In genomic region chr7:79576659-79577058, GRCm38 (mm10) we compare ENCODE assay signal across 8 mouse cellular contexts. TPM values are rescaled to one million over a fixed set of nuclear protein-coding genes. Genes with fewer than 3 reads are reported as not detected.
DNase-seq lines count a peak whose midpoint lies in the region; ATAC-seq and TF ChIP-seq lines count a peak whose summit lies in the region.

No protein-coding gene starts in this region.

- H3K27ac ChIP-seq in liver, adult 2 months (replicated peaks; ENCODE audit: insufficient read depth, low read depth, low read length) = no peak overlapping the region
- no peak overlapping the region for H3K27ac ChIP-seq in liver, embryonic 11.5 days (ENCODE audit: low read depth, low read length)
- H3K27ac ChIP-seq in cortical plate, adult 2 months (ENCODE audit: insufficient read depth, low read length) = no peak overlapping the region
- H3K27ac ChIP-seq in liver, embryonic 14.5 days = no peak overlapping the region
- H3K27ac ChIP-seq in neural tube, embryonic 15.5 days (replicated peaks) = peak overlapping the region; percentile 87

- TF ChIP-seq CTCF in liver, adult 2 months (IDR thresholded peaks at IDR 0.05; ENCODE audit: low read depth, low read length) = peak; percentile 63
- peak; percentile 56 for TF ChIP-seq CTCF in cortical plate, adult 2 months (IDR thresholded peaks at IDR 0.05; ENCODE audit: extremely low read depth, insufficient read depth, low read length)
- peak; percentile 74 for TF ChIP-seq CTCF in liver, embryonic 14.5 days (IDR thresholded peaks at IDR 0.05; ENCODE audit: low read depth)

- H3K4me3 ChIP-seq in liver, adult 2 months (ENCODE audit: insufficient read depth, low read depth, low read length) = no peak overlapping the region
- H3K4me3 ChIP-seq in liver, embryonic 11.5 days (ENCODE audit: low read depth, low read length) = no peak overlapping the region
- no peak overlapping the region for H3K4me3 ChIP-seq in cortical plate, adult 2 months (ENCODE audit: insufficient read depth, low read length)
- no peak overlapping the region for H3K4me3 ChIP-seq in liver, embryonic 14.5 days (ENCODE audit: insufficient read depth in 1 of 2, low read depth in 2 of 2, low read length in 2 of 2)
- H3K4me3 ChIP-seq in neural tube, embryonic 15.5 days (replicated peaks) = no peak overlapping the region

- 19% methylated on average over 5 of the region's 5 CpGs for WGBS in liver, adult 2 months
- 7% methylated on average over 5 of the region's 5 CpGs for whole genome bisulfite sequencing in liver, embryonic 11.5 days
- WGBS in liver, embryonic 14.5 days (ENCODE audit: insufficient replicate concordance) = 6% methylated on average over 5 of the region's 5 CpGs
- 12% methylated on average over 5 of the region's 5 CpGs for WGBS in neural tube, embryonic 15.5 days

- intact Hi-C loops in heart, postnatal 36 days (cut with DNase I) = no loop called here

- H3K36me3 ChIP-seq in liver, adult 2 months (ENCODE audit: control insufficient read depth, insufficient read depth, low read length) = no peaks in the 10 kb centered on the region
- no peaks in the 10 kb centered on the region for H3K36me3 ChIP-seq in liver, embryonic 11.5 days (ENCODE audit: control insufficient read depth, insufficient read depth, low read length)
- no peaks in the 10 kb centered on the region for H3K36me3 ChIP-seq in liver, embryonic 14.5 days (replicated peaks; ENCODE audit: control insufficient read depth, insufficient read depth, low read depth)
- H3K36me3 ChIP-seq in neural tube, embryonic 15.5 days = no peaks in the 10 kb centered on the region

- no peaks in the 10 kb centered on the region for H3K79me2 ChIP-seq in liver, adult 2 months (ENCODE audit: control insufficient read depth, insufficient read depth, low read length)

- no peak overlapping the region for H3K4me2 ChIP-seq in liver, embryonic 11.5 days
- no peak overlapping the region for H3K4me2 ChIP-seq in liver, embryonic 14.5 days (ENCODE audit: low read depth)
- no peak overlapping the region for H3K4me2 ChIP-seq in neural tube, embryonic 15.5 days

- H3K27me3 ChIP-seq in liver, adult 2 months (ENCODE audit: control insufficient read depth, insufficient read depth, low read length) = peaks cover 12% of the 10 kb centered on the region; the same call in 1 of the 2 replicates
- peaks cover 74% of the 10 kb centered on the region for H3K27me3 ChIP-seq in liver, embryonic 11.5 days (replicated peaks; ENCODE audit: control insufficient read depth, insufficient read depth, low read length)
- peaks cover 19% of the 10 kb centered on the region for H3K27me3 ChIP-seq in liver, embryonic 14.5 days (ENCODE audit: control insufficient read depth, insufficient read depth, low read length)
- no peaks in the 10 kb centered on the region for H3K27me3 ChIP-seq in neural tube, embryonic 15.5 days (replicated peaks)

- no peak for TF ChIP-seq POLR2A in liver, adult 2 months (IDR thresholded peaks at IDR 0.05; ENCODE audit: extremely low read depth, insufficient read depth, low read length)
- no peak for TF ChIP-seq POLR2A in cortical plate, adult 2 months (IDR thresholded peaks at IDR 0.05; ENCODE audit: extremely low read depth, insufficient read depth, low read length)

- ATAC-seq in liver, embryonic 11.5 days (replicated peaks; ENCODE audit: low FRiP score) = no peak
- no peak for ATAC-seq in liver, embryonic 14.5 days (ENCODE audit: insufficient read depth)
- no peak for ATAC-seq in neural tube, embryonic 15.5 days (ENCODE audit: low FRiP score)
- no peak for ATAC-seq in megakaryocyte-erythroid progenitor cell, adult 5-6 weeks (replicated peaks; ENCODE audit: low FRiP score, low TSS enrichment, poor library complexity, severe bottlenecking)

- no peak for TF ChIP-seq EP300 in liver, embryonic 14.5 days (IDR thresholded peaks at IDR 0.05; ENCODE audit: low read depth)

- H3K4me1 ChIP-seq in liver, adult 2 months (ENCODE audit: control insufficient read depth, insufficient read depth, low read length) = no peaks in the 10 kb centered on the region
- H3K4me1 ChIP-seq in liver, embryonic 11.5 days (replicated peaks; ENCODE audit: control insufficient read depth, insufficient read depth, low read length) = peaks cover 9% of the 10 kb centered on the region
- 0 out of 2 replicates have a peak, but pooled peaks cover 5% of the 10 kb centered on the region for H3K4me1 ChIP-seq in cortical plate, adult 2 months (ENCODE audit: control insufficient read depth, insufficient read depth, low read length)
- H3K4me1 ChIP-seq in liver, embryonic 14.5 days (replicated peaks; ENCODE audit: control insufficient read depth in 2 of 2, insufficient read depth in 2 of 2, low read length in 1 of 2) = peaks cover 0 to 3% of the 10 kb centered on the region in 2 experiments; a peak in 1 of 4 replicates
- peaks cover 30% of the 10 kb centered on the region for H3K4me1 ChIP-seq in neural tube, embryonic 15.5 days

- no peaks in the 10 kb centered on the region for H3K9me3 ChIP-seq in liver, embryonic 11.5 days (ENCODE audit: control insufficient read depth, low read length)
- no peaks in the 10 kb centered on the region for H3K9me3 ChIP-seq in liver, embryonic 14.5 days (ENCODE audit: control insufficient read depth, low read length)
- no peaks in the 10 kb centered on the region for H3K9me3 ChIP-seq in neural tube, embryonic 15.5 days (replicated peaks)

- no peak overlapping the region for H3K9ac ChIP-seq in liver, adult 2 months (ENCODE audit: low read depth, low read length)
- H3K9ac ChIP-seq in liver, embryonic 11.5 days (ENCODE audit: low read depth, low read length) = no peak overlapping the region
- H3K9ac ChIP-seq in liver, embryonic 14.5 days (replicated peaks) = no peak overlapping the region
- H3K9ac ChIP-seq in neural tube, embryonic 15.5 days (replicated peaks) = no peak overlapping the region

- peak; percentile 43 for DNase-seq in liver, adult 2 months (ENCODE audit: extremely low read depth, low read depth, low spot score)
- no peak for DNase-seq in liver, embryonic 11.5 days (ENCODE audit: low spot score)
- DNase-seq in adrenal gland, adult (ENCODE audit: inconsistent age in 2 of 2, low spot score in 1 of 2) = peak; percentile 56 to 80
- peak; percentile 43 to 56 for DNase-seq in heart, postnatal 36 days
- DNase-seq in liver, embryonic 14.5 days (ENCODE audit: low read depth in 3 of 3, low spot score in 3 of 3) = peak in 2 of 3 experiments; percentile 20 to 29

RNA-seq across cellular contexts. Expression of gene Rhcg, which starts 40.8 kb away (rescaled TPM):
- not detected in 2 replicates for total RNA-seq in liver, adult 2 months (2014; rRNA removed)
- not detected in 2 replicates for polyA plus RNA-seq in liver, adult 2 months (2012; rRNA removed)
- polyA plus RNA-seq in liver, embryonic 11.5 days (2014; fragmentation: Nextera tagmentation; extraction: Ambion mirVana) = not detected in 2 replicates
- 0.38 and 0.59 TPM in 2 replicates for polyA plus RNA-seq in cortical plate, adult 2 months (2012; rRNA removed)
- not detected for total RNA-seq in heart, postnatal 36 days (2021)
- polyA plus RNA-seq in liver, embryonic 14.5 days (2012; rRNA removed) = 0.03 TPM in 2 replicates
- not detected in 2 replicates for polyA plus RNA-seq in liver, embryonic 14.5 days (2014; fragmentation: Nextera tagmentation; extraction: Ambion mirVana)
- 5.4 and 6.5 TPM in 2 replicates for polyA plus RNA-seq in neural tube, embryonic 15.5 days (2015; fragmentation: Nextera tagmentation; extraction: Ambion mirVana)
- total RNA-seq in megakaryocyte-erythroid progenitor cell, adult 5-6 weeks (2014; fragmentation: Nextera tagmentation) = not detected in 2 replicates
- total RNA-seq in megakaryocyte-erythroid progenitor cell, adult 5-6 weeks (2017) = not detected in 2 replicates
